Mouse (Mus musculus): ENCODE data around the gene Cabp1. TPM values are rescaled to one million over a fixed set of nuclear protein-coding genes. Genes with fewer than 3 reads are reported as not detected.

The Cabp1 gene
- total RNA-seq, 2 experiments from 2014 or later = 319 to 335 TPM

DNA sequence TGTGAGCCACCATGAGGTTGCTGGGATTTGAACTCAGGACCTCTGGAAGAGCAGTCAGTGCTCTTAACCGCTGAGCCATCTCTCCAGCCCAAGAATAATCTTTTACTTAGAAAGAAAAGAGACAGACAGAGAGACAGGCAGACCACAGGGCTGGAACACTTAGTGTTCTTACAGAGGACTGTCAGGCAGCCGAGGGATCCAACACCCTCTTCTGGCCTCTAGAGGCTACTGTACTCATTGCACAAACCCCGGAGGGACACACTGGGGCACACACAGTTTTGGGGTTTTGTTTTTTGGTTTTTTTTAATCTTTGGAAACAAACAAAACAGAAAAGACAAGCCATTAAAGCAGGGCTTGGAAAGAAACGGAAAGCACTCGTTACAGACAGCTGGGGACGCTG lies 64.9 kb downstream of the Cabp1 start:
- intact Hi-C loops (cut with DNase I) = no loop called here
- TF ChIP-seq CTCF (IDR thresholded peaks at IDR 0.05) = peak; percentile 33

DNA sequence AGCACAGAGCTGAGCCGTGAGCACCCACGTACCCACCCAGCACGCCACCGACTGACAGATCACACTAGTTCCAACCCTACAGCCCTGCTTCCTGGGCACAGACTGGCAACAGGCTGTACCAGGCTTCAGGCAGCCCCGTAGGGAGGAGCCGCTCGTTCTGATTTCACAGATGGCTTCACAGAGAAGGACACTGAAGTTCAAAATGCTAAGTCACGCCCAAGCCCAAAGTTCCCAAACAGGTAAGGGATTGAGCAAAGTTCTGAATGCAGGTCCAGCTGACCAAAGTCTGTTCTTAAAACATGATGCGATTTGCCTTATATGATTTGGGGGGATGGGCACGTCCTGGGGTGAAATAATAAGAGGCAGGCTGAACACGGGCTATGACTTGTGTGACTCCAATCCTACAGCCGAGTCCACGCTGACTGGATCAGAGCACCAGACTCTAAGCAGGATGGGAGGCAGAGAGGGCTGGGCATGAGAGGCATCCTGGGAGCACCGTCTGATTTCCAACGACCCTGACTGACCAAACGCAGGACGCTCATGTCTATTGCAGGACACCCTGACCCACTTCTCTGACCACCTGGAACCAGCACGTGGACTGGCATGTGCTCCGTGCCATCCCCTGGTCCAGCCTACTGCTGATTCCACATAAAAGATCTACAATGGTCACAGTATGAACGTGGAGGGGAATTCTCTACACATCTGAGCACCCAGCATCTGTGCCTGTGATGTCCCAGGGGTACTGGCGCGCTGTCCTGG lies 66.6 kb downstream of the Cabp1 start:
- intact Hi-C loops (cut with DNase I) = no loop called here
- no peak for TF ChIP-seq CTCF (IDR thresholded peaks at IDR 0.05)
- no peak overlapping the region for H3K4me3 ChIP-seq
- DNase-seq (ENCODE audit: extremely low spot score in 1 of 2, low spot score in 2 of 2) = no peak
- no peak overlapping the region for H3K27ac ChIP-seq

More for the DNA sequence above, 64.9 kb downstream of the Cabp1 start:
- Histone ChIP-seq H3K4me3 (no peak overlapping the region), H3K27ac (no peak overlapping the region)
- no peak for DNase-seq (ENCODE audit: extremely low spot score in 1 of 2, low spot score in 2 of 2)

DNA sequence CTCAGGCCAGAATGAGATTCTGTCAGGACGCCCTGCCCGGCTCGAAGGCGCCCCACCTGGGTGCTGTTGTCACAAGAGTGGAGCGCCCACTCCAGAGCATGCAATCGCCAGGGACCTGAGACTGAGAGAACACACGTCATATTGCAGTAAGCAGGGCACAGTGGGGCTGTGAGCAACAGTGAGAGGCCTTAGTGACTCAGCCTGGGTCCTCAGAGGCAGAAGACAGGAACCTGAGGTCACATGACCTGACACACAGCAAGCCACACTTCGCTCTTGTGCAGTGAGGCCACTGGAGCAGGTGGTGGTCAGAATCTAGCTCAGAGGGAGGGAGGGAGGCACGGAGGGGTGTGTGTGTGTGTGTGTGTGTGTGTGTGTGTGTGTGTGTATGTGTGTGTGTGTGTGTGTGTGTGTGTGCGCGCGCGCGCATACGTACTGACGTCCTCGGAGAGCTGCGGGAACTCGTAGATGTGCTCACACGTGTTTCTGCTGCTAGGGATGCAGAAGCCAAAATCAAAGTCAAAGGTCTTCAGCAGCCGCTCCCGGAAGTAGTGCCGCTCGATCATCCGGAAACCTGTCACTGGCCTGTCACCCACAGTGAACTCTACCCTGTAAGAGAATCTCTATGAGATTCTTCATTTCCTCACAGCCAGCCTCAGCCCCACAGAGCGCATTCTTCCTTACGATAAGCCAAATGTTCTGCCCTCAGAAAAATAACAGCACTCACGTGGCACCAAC lies 67.4 kb downstream of the Cabp1 start:
- H3K4me3 ChIP-seq = no peak overlapping the region
- intact Hi-C loops (cut with DNase I) = no loop called here
- H3K27ac ChIP-seq = peak overlapping the region; percentile 73; the same call in 1 of the 2 replicates
- DNase-seq (ENCODE audit: extremely low spot score in 1 of 2, low spot score in 2 of 2) = no peak
- no peak for TF ChIP-seq CTCF (IDR thresholded peaks at IDR 0.05)

DNA sequence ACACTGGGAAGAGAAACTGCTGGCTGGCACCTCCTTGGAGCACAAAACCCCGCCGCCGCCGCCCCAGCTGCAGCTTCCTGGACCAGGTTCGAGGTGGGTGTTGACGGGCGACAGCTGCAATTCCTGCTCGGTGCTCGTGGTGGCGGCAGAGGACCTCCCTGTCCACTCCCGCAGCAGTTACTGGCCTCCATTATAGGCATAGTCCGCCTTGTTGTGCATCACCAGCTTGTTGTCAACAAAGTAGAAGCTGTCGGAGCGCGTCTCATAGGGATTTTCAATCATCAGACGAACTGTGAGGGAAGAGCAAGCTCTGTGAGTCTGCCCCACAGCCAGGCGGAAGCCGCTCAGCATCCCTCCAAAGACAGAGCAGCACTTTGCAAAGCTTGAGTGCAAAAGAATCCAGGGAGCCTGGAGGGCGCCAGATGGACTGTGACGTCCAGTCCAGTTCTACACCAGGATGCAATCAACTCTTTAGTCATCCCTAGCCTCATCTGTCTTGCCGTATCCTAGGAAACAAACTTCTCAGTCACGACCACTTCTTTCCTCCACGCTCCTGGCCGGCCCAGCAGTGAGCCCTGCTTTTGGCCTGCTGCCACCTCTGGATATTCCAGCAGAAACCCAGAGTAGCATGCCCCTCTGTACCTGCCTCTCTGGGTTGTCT lies 68.8 kb downstream of the Cabp1 start:
- peak overlapping the region; percentile 28; the same call in 1 of the 2 replicates for H3K4me3 ChIP-seq
- intact Hi-C loops (cut with DNase I) = loop anchor here (2.0 kb wide), 3 partner anchors 31 to 111 kb away; no protein-coding TSS in a partner anchor
- H3K27ac ChIP-seq = peak overlapping the region; percentile 73
- TF ChIP-seq CTCF (IDR thresholded peaks at IDR 0.05) = peak; percentile 97
- DNase-seq (ENCODE audit: extremely low spot score in 1 of 2, low spot score in 2 of 2) = peak; percentile 87 to 91

DNA sequence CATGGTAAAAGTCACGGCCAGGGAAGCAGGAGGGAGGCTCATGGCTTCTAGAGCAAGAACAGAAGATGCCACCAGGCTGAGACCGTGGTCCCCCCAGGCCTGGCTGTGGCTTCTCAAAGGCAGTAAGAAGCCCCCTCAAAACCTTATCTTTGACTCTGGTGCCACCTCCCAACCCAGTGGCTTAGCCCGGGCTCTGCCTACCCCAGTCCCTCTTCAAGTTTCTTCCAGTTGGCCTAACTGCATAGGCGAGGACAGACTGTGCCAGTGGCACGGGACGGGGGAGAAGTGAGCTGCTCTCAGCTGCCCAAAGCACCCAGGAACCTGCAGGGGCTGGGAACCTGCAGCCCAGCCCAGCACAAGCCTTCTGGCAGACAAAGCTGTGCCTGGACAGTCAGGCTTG lies 69.5 kb downstream of the Cabp1 start:
- intact Hi-C loops (cut with DNase I) = loop anchor here (2.0 kb wide), 3 partner anchors 32 to 112 kb away; no protein-coding TSS in a partner anchor
- peak overlapping the region; percentile 73 for H3K27ac ChIP-seq
- H3K4me3 ChIP-seq = no peak overlapping the region
- TF ChIP-seq CTCF (IDR thresholded peaks at IDR 0.05) = no peak
- DNase-seq (ENCODE audit: extremely low spot score in 1 of 2, low spot score in 2 of 2) = no peak

DNA sequence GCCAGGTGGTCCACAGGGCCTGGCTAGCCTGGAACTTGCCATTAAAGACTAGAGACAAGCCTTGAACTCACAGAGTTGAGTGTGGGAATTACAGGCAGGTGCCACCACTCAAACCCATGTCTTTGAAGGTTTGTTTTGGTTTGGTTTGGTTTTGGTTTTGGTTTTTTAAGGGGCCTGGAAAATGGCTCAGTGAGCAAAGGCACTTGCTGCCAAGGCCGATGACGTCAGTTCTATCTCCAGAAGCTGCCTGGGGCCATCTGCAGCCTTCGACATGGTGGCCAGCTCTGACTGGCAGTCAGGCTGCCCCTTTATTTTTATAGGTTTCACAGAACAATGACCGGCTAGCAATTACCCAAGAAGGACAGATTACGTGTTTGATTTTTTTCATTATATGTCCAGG lies 73.2 kb downstream of the Cabp1 start:
- DNase-seq (ENCODE audit: extremely low spot score in 1 of 2, low spot score in 2 of 2) = no peak
- Histone ChIP-seq H3K27ac (no peak overlapping the region), H3K4me3 (no peak overlapping the region)
- no peak for TF ChIP-seq CTCF (IDR thresholded peaks at IDR 0.05)
- intact Hi-C loops (cut with DNase I) = no loop called here

DNA sequence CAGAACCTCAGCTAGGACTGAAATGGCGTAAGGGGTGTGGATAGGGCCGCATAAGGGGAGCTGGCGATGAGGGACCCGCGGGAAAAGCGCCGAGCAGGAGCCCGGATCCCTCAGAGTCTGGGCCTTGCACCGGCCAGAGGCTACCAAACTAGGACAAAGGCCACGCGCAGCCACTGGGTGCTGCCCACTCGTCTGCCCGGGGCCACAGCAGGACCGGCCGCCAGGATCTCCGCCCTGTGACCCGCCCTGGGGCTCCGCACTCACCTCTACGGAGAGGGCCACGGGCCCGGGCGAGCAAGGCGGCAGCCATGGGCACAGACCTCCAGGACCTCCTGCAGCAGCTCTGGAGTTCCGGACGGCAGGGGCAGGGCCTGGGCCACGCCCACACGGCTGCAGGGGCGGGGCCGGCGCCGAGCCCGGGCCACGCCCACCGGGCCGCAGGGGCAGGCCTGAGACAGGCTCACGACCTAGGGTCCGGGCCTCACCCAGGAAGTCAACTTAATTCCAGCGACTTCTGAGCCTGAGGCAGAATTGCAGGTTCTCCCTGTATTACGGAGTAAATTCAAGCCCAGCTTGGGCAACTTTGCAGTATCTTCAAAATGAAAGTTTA lies 75.1 kb downstream of the Cabp1 start, which contains the start of gene Acads:
Gene Acads (minus strand): TSS at position 386 of the 610 bp plus-strand sequence.
- Histone ChIP-seq H3K4me3 (peak within 1 kb of the TSS; percentile 63), H3K27ac (0 out of 2 replicates have a peak within 1 kb of the TSS, but pooled peaks have one; percentile 1)
- intact Hi-C loops (cut with DNase I) = no loop called here
- DNase-seq (ENCODE audit: extremely low spot score in 1 of 2, low spot score in 2 of 2) = peak; percentile 51 to 69
- no peak for TF ChIP-seq CTCF (IDR thresholded peaks at IDR 0.05)

Other genes starting within 250 kb of the Cabp1 start
- gene Hnf1a, start 223.3 kb downstream of the Cabp1 start, total RNA-seq (2021) = not detected
- gene Sppl3, start 183.2 kb downstream of the Cabp1 start, total RNA-seq (2021) = 10 to 100 TPM; 85.2 to 87.0 TPM
- not detected for gene Gm10401, start 96.1 kb downstream of the Cabp1 start, total RNA-seq (2021)
- 1 to 10 TPM; 6.5 to 7.2 TPM for gene Acads, start 75.0 kb downstream of the Cabp1 start, total RNA-seq (2021)
- 10 to 100 TPM; 25.2 to 31.0 TPM for gene Unc119b, start 59.4 kb downstream of the Cabp1 start, total RNA-seq (2021)
- 10 to 100 TPM; 87.8 to 89.8 TPM for gene Mlec, start 36.2 kb downstream of the Cabp1 start, total RNA-seq (2021)
- 100 to 1,000 TPM; 116 to 117 TPM for gene Pop5, start 41.5 kb upstream of the Cabp1 start, total RNA-seq (2021)
- gene Rnf10, start 78.5 kb upstream of the Cabp1 start, total RNA-seq (2021) = 100 to 1,000 TPM; 253 to 265 TPM
- gene Coq5, start 85.3 kb upstream of the Cabp1 start, total RNA-seq (2021) = 10 to 100 TPM; 39.9 to 41.9 TPM
- gene Dynll1, start 106.6 kb upstream of the Cabp1 start, total RNA-seq (2021) = 100 to 1,000 TPM; 608 to 642 TPM
- gene Srsf9, start 132.8 kb upstream of the Cabp1 start, total RNA-seq (2021) = 10 to 100 TPM; 68.0 to 74.5 TPM
- gene Gatc, start 146.8 kb upstream of the Cabp1 start, total RNA-seq (2021) = 10 to 100 TPM; 20.6 to 20.9 TPM
- gene Triap1, start 146.8 kb upstream of the Cabp1 start, total RNA-seq (2021) = 10 to 100 TPM; 21.4 to 24.5 TPM
- 100 to 1,000 TPM; 701 to 719 TPM for gene Cox6a1, start 154.6 kb upstream of the Cabp1 start, total RNA-seq (2021)
- gene Msi1, start 235.2 kb upstream of the Cabp1 start, total RNA-seq (2021) = 10 to 100 TPM; 46.1 to 51.8 TPM

All from left cerebral cortex, adult 2 months (tissue).